Mouse (Mus musculus) CH12.LX (cell line): ENCODE data around the gene Col6a1. TPM values are rescaled to one million over a fixed set of nuclear protein-coding genes. Genes with fewer than 3 reads are reported as not detected.

Source experiments
- DNase-seq: peaks from one replicate; pipeline ENCODE4 v3.0.0-alpha.2; 2013; ENCODE audit errors: extremely low read depth
- H3K27ac ChIP-seq: 2 replicates; pipeline ENCODE4 v1.5.1; 2012; ENCODE audit warnings: low read depth, mild to moderate bottlenecking, control low read depth, moderate library complexity; ENCODE audit not compliant: insufficient read depth
- H3K27me3 ChIP-seq: replicated peaks from 2 replicates; pipeline ENCODE3; 2012; ENCODE audit warnings: inconsistent platforms
- H3K36me3 ChIP-seq, 2 experiments: replicated peaks in 1 of 2; 2 replicates each; pipeline versions ENCODE3 to v1.6.1; 2012; ENCODE audit warnings: inconsistent platforms in 1 of 2, low read length in 1 of 2, mild to moderate bottlenecking in 1 of 2, mixed read lengths in 1 of 2, moderate library complexity in 1 of 2; ENCODE audit not compliant: control insufficient read depth in 1 of 2, insufficient read depth in 1 of 2
- H3K4me1 ChIP-seq, 2 experiments: 2 replicates each; pipeline ENCODE4 v1.6.1; 2012; ENCODE audit warnings: inconsistent platforms in 1 of 2, moderate library complexity in 1 of 2; ENCODE audit not compliant: insufficient read depth in 2 of 2, control insufficient read depth in 1 of 2
- H3K4me2 ChIP-seq: 2 replicates; pipeline ENCODE4 v1.6.1; 2012; ENCODE audit warnings: low read depth, mild to moderate bottlenecking, control low read depth; ENCODE audit not compliant: poor library complexity, insufficient read depth, severe bottlenecking
- H3K4me3 ChIP-seq, 3 experiments: fragments of 150-350 bp in 1 of 3; sonication (generic) in 1 of 3; replicated peaks in 1 of 3; 2 replicates each; pipeline versions ENCODE3 to v1.5.1; 2011 to 2012; ENCODE audit warnings: low read depth in 2 of 3, low read length in 2 of 3, mild to moderate bottlenecking in 2 of 3, moderate library complexity in 2 of 3, control low read depth in 1 of 3, improper control_type of control experiment in 1 of 3, inconsistent platforms in 1 of 3, mixed read lengths in 1 of 3; ENCODE audit not compliant: poor library complexity in 1 of 3
- H3K79me2 ChIP-seq: replicated peaks from 2 replicates; pipeline ENCODE4 v1.6.1; 2012; ENCODE audit warnings: mild to moderate bottlenecking, moderate library complexity; ENCODE audit not compliant: control insufficient read depth, poor library complexity, insufficient read depth, severe bottlenecking; ENCODE audit errors: extremely low read depth
- H3K9ac ChIP-seq: 2 replicates; pipeline ENCODE4 v1.6.1; 2012; ENCODE audit warnings: low read depth, mild to moderate bottlenecking, control low read depth, moderate library complexity; ENCODE audit not compliant: insufficient read depth
- H3K9me3 ChIP-seq: replicated peaks from 2 replicates; pipeline ENCODE3; 2012; ENCODE audit warnings: low read length, inconsistent platforms, mixed read lengths
- BHLHE40 ChIP-seq: IDR thresholded peaks from 2 replicates; pipeline ENCODE4 v1.6.1; 2011; ENCODE audit warnings: mild to moderate bottlenecking, low read depth, low read length, improper control_type of control experiment
- CTCF ChIP-seq, 2 experiments: IDR thresholded peaks in 1 of 2; conservative IDR thresholded peaks in 1 of 2; 2 replicates each; pipeline ENCODE4 v1.5.1; 2011 to 2012; ENCODE audit warnings: low read depth in 2 of 2, low read length in 2 of 2, improper control_type of control experiment in 1 of 2, inconsistent platforms in 1 of 2, mild to moderate bottlenecking in 1 of 2, moderate library complexity in 1 of 2
- ELF1 ChIP-seq: IDR thresholded peaks from 2 replicates; pipeline ENCODE4 v1.6.1; 2014; ENCODE audit warnings: low read depth, mild to moderate bottlenecking, inconsistent platforms, low read length, improper control_type of control experiment
- EP300 ChIP-seq: IDR thresholded peaks from 2 replicates; pipeline ENCODE4 v1.6.1; 2011; ENCODE audit warnings: low read length, improper control_type of control experiment
- ETS1 ChIP-seq: conservative IDR thresholded peaks from 2 replicates; pipeline ENCODE4 v1.6.1; 2012; ENCODE audit warnings: low read depth, mild to moderate bottlenecking, inconsistent platforms, low read length, improper control_type of control experiment, moderate library complexity
- HCFC1 ChIP-seq: IDR thresholded peaks from 2 replicates; pipeline ENCODE4 v1.6.1; 2012; ENCODE audit warnings: low read depth, mild to moderate bottlenecking, inconsistent platforms, low read length, improper control_type of control experiment
- JUND ChIP-seq: conservative IDR thresholded peaks from 2 replicates; pipeline ENCODE4 v1.6.1; 2011; ENCODE audit warnings: low read depth, low read length, improper control_type of control experiment
- KAT2A ChIP-seq: IDR thresholded peaks from 2 replicates; pipeline ENCODE4 v1.6.1; 2012; ENCODE audit warnings: low read length, improper control_type of control experiment, inconsistent platforms; ENCODE audit not compliant: insufficient replicate concordance
- MAX ChIP-seq: IDR thresholded peaks from 2 replicates; pipeline ENCODE4 v1.6.1; 2011; ENCODE audit warnings: low read length, improper control_type of control experiment
- MAZ ChIP-seq: IDR thresholded peaks from 2 replicates; pipeline ENCODE4 v1.6.1; 2012; ENCODE audit warnings: low read depth, mild to moderate bottlenecking, inconsistent platforms, low read length, improper control_type of control experiment, moderate library complexity
- MXI1 ChIP-seq: IDR thresholded peaks from 2 replicates; pipeline ENCODE4 v1.6.1; 2011; ENCODE audit warnings: mild to moderate bottlenecking, low read depth, low read length, improper control_type of control experiment
- MYC ChIP-seq: IDR thresholded peaks from 2 replicates; pipeline ENCODE4 v1.6.1; 2011; ENCODE audit warnings: low read depth, mild to moderate bottlenecking, improper control_type of control experiment, low read length
- NELFE ChIP-seq: IDR thresholded peaks from 2 replicates; pipeline ENCODE4 v1.6.1; 2011; ENCODE audit warnings: low read depth, low read length, improper control_type of control experiment
- POLR2A ChIP-seq: IDR thresholded peaks from 2 replicates; pipeline ENCODE4 v1.6.1; 2011; ENCODE audit warnings: low read depth, mild to moderate bottlenecking, improper control_type of control experiment, low read length
- POLR2AphosphoS2 ChIP-seq: IDR thresholded peaks from 2 replicates; pipeline ENCODE4 v1.6.1; 2011; ENCODE audit warnings: low read depth, low read length, improper control_type of control experiment
- RAD21 ChIP-seq: IDR thresholded peaks from 2 replicates; pipeline ENCODE4 v1.6.1; 2011; ENCODE audit warnings: low read depth, mild to moderate bottlenecking, low read length, improper control_type of control experiment, moderate library complexity
- RCOR1 ChIP-seq: conservative IDR thresholded peaks from 2 replicates; pipeline ENCODE4 v1.6.1; 2012; ENCODE audit warnings: low read depth, mild to moderate bottlenecking, inconsistent platforms, low read length, improper control_type of control experiment
- SIN3A ChIP-seq: IDR thresholded peaks from 2 replicates; pipeline ENCODE4 v1.6.1; 2012; ENCODE audit warnings: low read length, improper control_type of control experiment, inconsistent platforms
- SMC3 ChIP-seq: IDR thresholded peaks from 2 replicates; pipeline ENCODE4 v1.6.1; 2011; ENCODE audit warnings: low read depth, low read length, improper control_type of control experiment
- TCF12 ChIP-seq: IDR thresholded peaks from 2 replicates; pipeline ENCODE4 v1.6.1; 2014; ENCODE audit warnings: low read depth, mild to moderate bottlenecking, inconsistent platforms, low read length, improper control_type of control experiment
- USF1 ChIP-seq: IDR thresholded peaks from 2 replicates; pipeline ENCODE4 v1.6.1; 2014; ENCODE audit warnings: low read depth, mild to moderate bottlenecking, inconsistent platforms, low read length, improper control_type of control experiment
- ZMIZ1 ChIP-seq: IDR thresholded peaks from 2 replicates; pipeline ENCODE4 v1.6.1; 2012; ENCODE audit warnings: low read depth, mild to moderate bottlenecking, inconsistent platforms, low read length, improper control_type of control experiment
- dilution Hi-C: fragments of 300-500 bp; cut with MboI; formaldehyde crosslinking; loops from 2 replicates; pipeline ENCODE4 v1.14.3; 2020; ENCODE audit warnings: low sequenced_read_pairs; ENCODE audit not compliant: extremely low pct_unique_long_range_greater_than_20kb, extremely low pct_ligation_motif_present
- in situ Hi-C: fragments of 300-500 bp; cut with MboI; formaldehyde crosslinking; loops from 3 replicates; pipeline ENCODE4 v1.14.3; 2019; ENCODE audit warnings: low sequenced_read_pairs, low pct_ligation_motif_present, low pct_unique_long_range_greater_than_20kb, mixed read lengths
- polyA plus RNA-seq: library from polyadenylated mRNA; unstranded; fragments of >175 nt; gene quantifications from 2 replicates; pipeline ENCODE4 v1.2.1, GENCODE M21; 2012; ENCODE audit warnings: low read depth; ENCODE audit not compliant: insufficient read length
- total RNA-seq, 2 experiments: library from RNA; depleted of rRNA; stranded (reverse); fragments of 300-350 nt in 1 of 2; fragments of >200 nt in 1 of 2; gene quantifications; 2 replicates each; pipeline ENCODE4 v1.2.3; 2012 to 2014

Gene Col6a1
- total and polyA plus RNA-seq, 3 experiments: 0.21 TPM; not detected in 2

- no peaks in the 10 kb centered on the region for H3K4me1 ChIP-seq
- dilution Hi-C loops (no loop called here), in situ Hi-C loops (no loop called here)
- peaks cover 6% of the 10 kb centered on the region for H3K9me3 ChIP-seq
- H3K4me3 ChIP-seq: no peak overlapping the region
- H3K79me2 ChIP-seq: no peaks in the 10 kb centered on the region
- TF ChIP-seq KAT2A (no peak), ELF1 (no peak), JUND (no peak), TCF12 (no peak), USF1 (no peak), EP300 (no peak), SIN3A (no peak), RCOR1 (no peak), NELFE (no peak), MXI1 (no peak), ETS1 (no peak), MYC (no peak), HCFC1 (no peak), POLR2AphosphoS2 (no peak)
- DNase-seq: no peak
- H3K9ac ChIP-seq: no peak overlapping the region
- H3K27me3 ChIP-seq: peaks cover 59% of the 10 kb centered on the region
- no peak overlapping the region for H3K27ac ChIP-seq
- no peak overlapping the region for H3K4me2 ChIP-seq
- no peaks in the 10 kb centered on the region for H3K36me3 ChIP-seq
These were observed 10.8 kb upstream of the Col6a1 start for GRCm38 (mm10) chr10:76736764-76737163.

DNA sequence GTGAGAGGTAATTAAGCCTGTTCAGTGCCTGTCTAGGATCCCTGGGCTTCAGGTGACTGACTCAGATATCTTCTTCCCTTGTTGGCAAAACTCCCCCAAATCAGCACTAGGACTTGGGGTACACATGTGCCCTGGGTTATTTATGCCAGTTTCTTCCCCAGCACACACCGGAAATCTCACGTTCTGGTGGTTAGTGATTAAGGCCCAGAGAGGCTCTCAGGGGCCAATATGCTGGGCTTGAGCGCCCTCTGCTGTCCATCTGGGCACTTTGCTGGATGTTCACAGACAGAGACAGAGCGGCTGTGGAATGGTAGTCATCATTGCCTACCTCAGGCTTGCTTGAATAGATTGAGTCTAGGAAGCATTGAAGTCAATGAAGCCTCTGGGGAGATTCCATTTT lies 9.0 kb upstream of the Col6a1 start:
- in situ Hi-C loops (loop anchor here (5.0 kb wide), 1 partner anchor 273 kb away; no protein-coding TSS in a partner anchor), dilution Hi-C loops (no loop called here)
- DNase-seq: peak; percentile 66
- TF ChIP-seq CTCF (conservative IDR thresholded peaks at IDR 0.05 in 1 of 2, IDR thresholded peaks at IDR 0.05 in 1 of 2; ENCODE audit: low read depth in 2 of 2, low read length in 2 of 2) (peak; percentile 62 to 92), BHLHE40 (peak; percentile 88), SMC3 (peak; percentile 68), USF1 (no peak), SIN3A (no peak), ZMIZ1 (no peak), MAZ (no peak), MAX (no peak), RAD21 (peak; percentile 95), POLR2A (no peak), EP300 (no peak), JUND (no peak)
- Histone ChIP-seq H3K4me1 (no peaks in the 10 kb centered on the region), H3K36me3 (no peaks in the 10 kb centered on the region), H3K9ac (no peak overlapping the region), H3K4me2 (no peak overlapping the region), H3K9me3 (peaks cover 3% of the 10 kb centered on the region), H3K79me2 (no peaks in the 10 kb centered on the region), H3K27me3 (peaks cover 71% of the 10 kb centered on the region), H3K27ac (no peak overlapping the region), H3K4me3 (no peak overlapping the region)
